Mouse (Mus musculus) MEL (cell line): ENCODE measurements around the gene Sppl2a.

Source experiments
- CHD1 ChIP-seq: IDR thresholded peaks from 2 replicates; pipeline ENCODE4 v1.6.1; 2012; ENCODE audit warnings: low read depth, mild to moderate bottlenecking, inconsistent platforms, low read length, improper control_type of control experiment
- CTCF ChIP-seq, 3 experiments: IDR thresholded peaks in 2 of 3; conservative IDR thresholded peaks in 1 of 3; 2 replicates each; pipeline ENCODE4 v1.5.1; 2011 to 2012; ENCODE audit warnings: low read length in 3 of 3, low read depth in 2 of 3, mild to moderate bottlenecking in 2 of 3, improper control_type of control experiment in 1 of 3, inconsistent platforms in 1 of 3, mixed read lengths in 1 of 3, moderate library complexity in 1 of 3; ENCODE audit not compliant: control insufficient read depth in 1 of 3, insufficient read depth in 1 of 3, poor library complexity in 1 of 3, severe bottlenecking in 1 of 3
- E2F4 ChIP-seq: IDR thresholded peaks from 2 replicates; pipeline ENCODE4 v1.6.1; 2011; ENCODE audit warnings: low read depth, low read length, improper control_type of control experiment, borderline replicate concordance
- EP300 ChIP-seq, 2 experiments: IDR thresholded peaks; 2 replicates each; pipeline ENCODE4 v1.6.1; 2011; ENCODE audit warnings: improper control_type of control experiment in 2 of 2, low read length in 2 of 2, low read depth in 1 of 2, mild to moderate bottlenecking in 1 of 2
- ETS1 ChIP-seq: IDR thresholded peaks from 2 replicates; pipeline ENCODE4 v1.6.1; 2012; ENCODE audit warnings: low read depth, mild to moderate bottlenecking, inconsistent platforms, low read length, improper control_type of control experiment, moderate library complexity
- MAX ChIP-seq: IDR thresholded peaks from 2 replicates; pipeline ENCODE4 v1.6.1; 2011; ENCODE audit warnings: low read length, improper control_type of control experiment

DNA sequence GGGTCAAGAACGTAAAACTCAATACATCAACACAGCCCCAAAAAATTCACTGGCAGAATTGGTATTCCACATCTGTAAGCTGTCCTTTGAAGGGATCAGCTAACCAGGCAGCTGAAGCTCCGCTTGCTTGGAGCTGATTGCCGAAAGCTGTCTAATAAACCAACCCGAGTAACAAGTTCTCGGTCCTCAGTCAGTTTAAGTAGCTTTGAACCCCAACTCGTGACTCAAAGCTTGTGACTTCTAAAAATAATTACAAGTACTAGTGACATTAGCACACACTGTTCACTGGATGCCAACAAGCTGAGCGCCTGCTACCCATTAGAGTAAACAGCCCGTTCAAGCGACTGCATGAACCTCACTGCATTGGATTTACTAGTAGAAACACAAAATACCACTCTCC is 35.5 kb downstream of the Sppl2a start:
- TF ChIP-seq EP300 (IDR thresholded peaks at IDR 0.05; ENCODE audit: low read depth in 1 of 2, low read length in 2 of 2) (no peak), MAX (no peak), CHD1 (no peak), CTCF (IDR thresholded peaks at IDR 0.05 in 2 of 3, conservative IDR thresholded peaks at IDR 0.05 in 1 of 3; ENCODE audit: control insufficient read depth in 1 of 3, insufficient read depth in 1 of 3, low read depth in 2 of 3, low read length in 3 of 3, poor library complexity in 1 of 3, severe bottlenecking in 1 of 3) (no peak), E2F4 (no peak), ETS1 (no peak)
